Mouse (Mus musculus) kidney, postnatal 25 days (tissue): Measurements from ENCODE around the gene Phf21a.
"Not testable (repeated sequence)": the region's sequence is repeated elsewhere in the genome, so short reads cannot be mapped to it uniquely, and the experiment has no call there.

Experiments used
- DNase-seq, 2 experiments: peaks; one replicate each; pipeline ENCODE4 v3.0.0; 2021; ENCODE audit warnings: mixed read lengths in 2 of 2

Phf21a gene

GRCm38 (mm10) chr2:92386821-92387570, 294.1 kb downstream of the Phf21a start:
- DNase-seq: no peak

GRCm38 (mm10) chr2:92387646-92388045, 294.7 kb downstream of the Phf21a start:
- no peak for DNase-seq

- DNase-seq: no peak
Measured at GRCm38 (mm10) chr2:92388081-92388517, 295.2 kb downstream of the Phf21a start.

DNA sequence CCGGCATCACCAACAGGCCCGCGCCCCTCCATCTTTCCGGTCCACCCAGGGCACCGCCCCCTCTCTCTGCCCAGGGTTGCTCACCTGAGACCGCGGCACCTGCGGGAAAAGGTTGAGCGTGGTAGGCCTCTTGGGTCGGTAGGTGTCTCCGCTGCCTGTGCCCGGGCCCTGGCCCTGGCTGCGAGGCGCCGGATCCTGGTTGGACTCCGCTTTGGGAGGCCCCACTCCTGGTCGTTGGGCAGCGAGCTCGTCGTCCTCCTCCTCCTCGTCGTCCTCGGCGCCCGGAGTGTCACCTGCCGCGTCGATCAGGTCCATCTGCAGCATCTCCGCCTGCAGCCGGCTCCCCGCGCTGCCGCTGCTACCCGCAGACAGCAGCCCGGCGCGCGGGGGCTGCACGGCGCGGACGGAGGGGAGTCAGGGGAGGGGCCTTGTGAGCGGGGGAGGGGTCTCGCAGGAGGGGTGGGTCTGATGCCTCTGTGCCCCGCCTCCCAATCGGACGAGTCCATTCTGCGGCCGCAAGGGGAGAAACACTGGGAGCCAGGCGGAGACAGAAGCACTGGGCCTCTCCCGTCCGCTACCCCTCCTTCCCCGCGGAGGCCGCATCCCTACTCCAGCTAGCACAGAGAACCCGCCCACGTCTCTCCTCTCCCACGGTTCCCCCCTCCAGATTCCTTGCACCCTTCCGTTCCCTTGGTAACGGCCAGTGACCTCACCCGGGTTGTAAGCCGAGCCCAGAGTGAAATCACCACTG, 296.1 kb downstream of the Phf21a start:
- DNase-seq: peak; percentile 83 to 94

- no peak for DNase-seq
Measured at GRCm38 (mm10) chr2:92389645-92390044, 296.7 kb downstream of the Phf21a start.

- peak; percentile 48 to 67 for DNase-seq
Measured at GRCm38 (mm10) chr2:92390206-92390930, 297.5 kb downstream of the Phf21a start.

DNA sequence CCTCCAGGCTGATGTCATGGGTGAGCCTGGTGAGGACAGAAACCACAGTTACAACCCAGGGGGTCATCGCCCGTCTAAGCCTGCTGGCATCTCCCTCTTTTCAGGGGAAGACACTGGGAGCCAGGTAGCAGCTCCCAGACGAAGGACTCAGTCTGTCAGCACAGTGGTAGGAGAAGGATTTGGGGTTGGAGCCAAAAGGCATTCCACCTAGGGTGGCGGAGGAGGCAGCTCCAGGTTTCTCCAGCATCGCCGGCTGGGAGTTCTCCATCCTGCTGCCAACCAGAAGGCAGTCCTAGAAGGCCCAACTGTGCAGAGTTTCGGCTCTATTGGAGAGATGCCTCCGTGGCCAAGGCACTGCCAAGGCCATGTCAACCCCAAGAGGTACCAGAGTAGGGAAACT, 298.2 kb downstream of the Phf21a start:
- no peak for DNase-seq

DNA sequence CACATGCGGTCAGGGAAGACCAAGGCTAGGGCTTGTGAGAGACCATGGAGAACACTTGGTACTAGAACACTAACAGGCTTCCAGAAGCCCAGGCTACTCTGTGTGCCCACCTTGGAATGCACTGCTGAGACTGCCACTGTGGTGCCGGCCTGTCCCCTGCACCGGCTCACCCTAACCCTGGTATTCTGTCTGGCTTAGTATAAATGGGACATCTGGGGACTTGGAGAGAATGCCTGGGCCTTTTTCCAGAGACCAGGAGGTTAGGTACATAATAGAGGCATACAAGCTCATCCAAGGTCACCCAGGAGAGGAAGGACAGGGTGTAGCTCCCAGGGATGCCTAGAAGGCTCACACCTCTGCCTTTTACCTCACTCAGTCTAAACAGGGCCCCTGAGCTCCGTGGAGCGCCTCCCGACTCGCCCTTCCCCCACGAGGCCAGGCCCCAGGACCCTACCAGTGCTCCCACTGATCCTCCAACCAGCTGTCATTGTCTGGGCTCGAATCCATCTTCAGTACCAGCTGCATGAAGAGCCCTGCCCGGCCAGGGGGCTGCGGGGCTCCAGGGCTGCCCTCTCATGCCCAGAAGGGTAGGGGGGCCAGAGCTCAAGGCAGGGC, 298.9 kb downstream of the Phf21a start:
- no peak for DNase-seq

GRCm38 (mm10) chr2:92392318-92393264, 299.7 kb downstream of the Phf21a start:
- peak in 1 of 2 experiments; percentile 48 for DNase-seq

GRCm38 (mm10) chr2:92395535-92395934, 302.6 kb downstream of the Phf21a start:
- no peak for DNase-seq

- DNase-seq: no peak
Measured at GRCm38 (mm10) chr2:92397436-92397835, 304.5 kb downstream of the Phf21a start.

DNA sequence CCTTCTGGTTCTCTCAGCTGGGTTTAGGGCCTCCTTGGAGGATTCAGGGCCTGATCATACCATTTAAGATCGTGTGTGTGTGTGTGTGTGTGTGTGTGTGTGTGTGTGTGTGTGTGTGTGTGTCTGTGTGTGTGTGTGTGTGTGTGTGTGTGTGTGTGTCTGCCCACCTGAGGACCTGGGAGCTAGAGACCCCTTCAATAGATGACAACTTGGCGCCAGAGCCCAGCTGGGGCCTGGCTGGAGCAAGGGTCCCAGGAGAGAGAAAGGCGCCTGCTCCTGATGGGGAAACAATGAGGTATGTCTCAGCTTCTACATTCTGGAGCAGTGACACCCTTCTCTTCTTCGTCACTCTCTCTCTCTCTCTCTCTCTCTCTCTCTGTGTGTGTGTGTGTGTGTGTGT, 307.0 kb downstream of the Phf21a start:
- DNase-seq: not testable (repeated sequence)

- DNase-seq: no peak
Measured at GRCm38 (mm10) chr2:92400682-92401081, 307.8 kb downstream of the Phf21a start.

DNA sequence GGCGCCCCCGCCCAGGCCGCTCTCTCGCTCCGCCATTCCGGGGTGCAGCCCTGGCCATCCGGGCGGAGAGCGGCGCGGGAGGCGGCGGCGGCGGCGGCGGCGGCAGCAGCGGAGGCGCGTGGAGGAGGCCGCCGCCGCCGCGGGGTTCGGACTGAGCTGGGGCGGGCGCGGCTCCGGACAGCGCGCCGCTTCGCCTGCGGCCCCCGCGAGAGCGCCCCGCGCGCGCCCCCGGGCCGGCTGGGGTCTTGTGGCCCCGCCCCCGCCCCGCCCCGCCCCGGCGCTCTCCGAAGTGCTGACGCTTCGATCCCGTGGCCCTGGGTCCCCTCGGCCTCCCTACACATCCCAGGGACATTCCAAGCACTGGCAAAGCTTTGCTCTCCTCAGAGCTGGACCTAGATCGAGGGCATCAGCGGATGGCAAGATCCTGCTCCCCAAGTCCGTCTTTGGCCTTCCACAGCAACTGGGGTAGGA, 308.2 kb downstream of the Phf21a start, which contains the start of gene Mapk8ip1:
Gene Mapk8ip1, minus strand, starts transcription at position 173 of the 471 bp plus-strand sequence.
- peak in 1 of 2 experiments; percentile 54 for DNase-seq

GRCm38 (mm10) chr2:92402591-92403326, 309.8 kb downstream of the Phf21a start:
- peak; percentile 47 to 78 for DNase-seq

- no peak for DNase-seq
Measured at GRCm38 (mm10) chr2:92403776-92404319, 310.9 kb downstream of the Phf21a start.

DNA sequence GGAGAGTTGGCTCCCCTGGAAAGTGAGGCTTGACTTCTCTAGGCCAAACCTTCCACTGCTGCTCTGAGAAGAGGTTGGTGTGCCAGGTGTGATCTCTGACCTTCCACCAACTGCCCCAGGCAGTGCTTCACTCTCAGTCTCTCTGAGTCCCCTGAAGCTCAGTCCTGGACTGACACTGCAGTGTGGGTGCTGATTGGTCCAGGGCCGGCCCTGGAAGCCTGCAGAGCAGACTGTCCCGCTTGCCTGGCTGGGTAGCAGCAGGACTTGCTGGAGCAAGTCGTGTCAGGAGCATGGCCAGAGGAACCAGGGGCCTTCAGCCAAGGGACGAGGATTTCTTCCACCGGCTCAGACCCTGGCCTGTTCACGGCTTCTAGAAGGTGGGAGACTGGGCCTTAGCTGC, 311.8 kb downstream of the Phf21a start:
- DNase-seq: no peak

DNA sequence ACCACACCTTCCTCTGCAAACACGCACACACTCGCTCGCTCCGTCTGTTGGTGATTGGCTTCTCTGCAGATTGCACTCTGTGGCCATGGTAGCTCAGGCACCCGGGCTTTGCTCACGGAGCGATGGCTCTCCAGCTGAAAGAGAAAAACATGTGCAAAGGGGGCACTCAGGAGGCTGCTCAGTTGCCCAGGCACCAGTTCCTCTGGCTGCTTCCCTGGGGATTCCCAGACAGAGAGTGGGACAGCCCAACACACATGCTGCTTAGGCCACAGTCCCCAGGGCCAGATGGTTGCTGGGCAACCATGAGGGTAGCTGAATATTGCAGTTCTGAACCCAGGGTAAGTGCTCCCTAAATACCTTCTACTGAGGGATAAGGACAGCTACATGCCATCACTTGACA, 312.8 kb downstream of the Phf21a start:
- no peak for DNase-seq

GRCm38 (mm10) chr2:92408309-92409045, 315.6 kb downstream of the Phf21a start:
- DNase-seq: peak; percentile 59 to 83

DNA sequence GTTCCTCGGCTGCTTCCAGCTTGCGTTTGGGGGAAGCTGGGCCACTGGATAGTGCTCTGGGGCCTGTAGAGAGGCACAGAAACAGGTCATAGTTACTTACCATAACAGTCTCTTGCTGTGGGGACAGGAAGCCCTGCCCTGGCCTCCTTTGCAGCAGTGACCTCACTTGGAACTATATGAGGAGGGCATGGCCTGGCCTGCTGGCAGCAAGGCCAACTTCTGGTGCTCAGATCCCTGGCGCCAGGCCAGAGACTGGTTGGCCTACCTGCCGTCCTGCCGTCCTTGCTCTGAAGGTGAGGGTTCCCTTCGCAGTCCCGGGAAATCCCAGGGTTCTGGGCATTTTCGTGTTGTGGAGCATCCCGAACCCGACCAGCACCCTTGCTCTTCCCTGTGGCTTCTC, 318.8 kb downstream of the Phf21a start:
- DNase-seq: peak; percentile 53 to 79
